Mouse (Mus musculus): ENCODE measurements around the gene Kcns1. TPM values are rescaled to one million over a fixed set of nuclear protein-coding genes. Genes with fewer than 3 reads are reported as not detected.
A peak's percentile ranks its signal among the peaks of the same experiment; 100 is the strongest.

Kcns1 gene
- polyA plus RNA-seq, 1 experiment from 2014 or later = not detected

DNA sequence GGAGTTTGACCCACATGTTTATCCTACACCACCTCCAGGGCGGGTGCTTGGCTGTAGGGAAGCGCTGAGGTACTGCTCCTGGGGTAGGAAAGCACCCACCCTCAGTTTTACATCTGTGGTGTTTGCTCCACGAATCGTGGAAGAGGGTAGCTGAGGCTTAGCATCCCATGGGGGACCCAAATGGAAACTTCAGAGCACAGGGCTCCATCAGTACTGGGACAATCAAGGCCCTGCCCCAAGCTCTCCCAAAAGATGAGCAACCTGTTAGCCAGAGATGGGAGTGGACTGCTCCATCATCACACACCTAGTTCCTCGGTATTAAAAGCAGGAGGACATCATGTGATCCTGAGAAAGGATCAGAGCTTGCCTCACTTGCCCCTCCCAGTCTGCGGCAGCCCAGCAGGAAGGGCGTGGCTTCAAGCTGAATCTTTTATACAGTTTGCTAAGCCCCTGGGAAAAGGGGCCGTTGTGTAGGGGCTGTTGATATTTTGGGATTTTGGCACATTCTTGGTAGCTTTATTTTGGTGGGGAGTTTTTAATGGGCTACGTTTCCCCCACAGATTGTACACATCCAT is 13.3 kb upstream of the Kcns1 start:
- peaks cover 10% of the 10 kb centered on the region; the same call in 1 of the 2 replicates for H3K27me3 ChIP-seq (ENCODE audit: low read depth, poor library complexity, severe bottlenecking)
- H3K4me3 ChIP-seq = no peak overlapping the region
- no peak for DNase-seq (ENCODE audit: low spot score)
- H3K9me3 ChIP-seq (replicated peaks) = no peaks in the 10 kb centered on the region
- WGBS = 42% methylated on average over 9 of the region's 9 CpGs
- H3K27ac ChIP-seq (replicated peaks) = 0 out of 2 replicates have a peak overlapping the region, but pooled peaks have one; percentile 23
- H3K4me1 ChIP-seq = peaks cover 9% of the 10 kb centered on the region
- no peaks in the 10 kb centered on the region for H3K36me3 ChIP-seq

GRCm38 (mm10) chr2:164183340-164183739 is 12.4 kb upstream of the Kcns1 start:
- no peak for DNase-seq (ENCODE audit: low spot score)
- no peaks in the 10 kb centered on the region for H3K9me3 ChIP-seq (replicated peaks)
- peaks cover 11% of the 10 kb centered on the region; the same call in 1 of the 2 replicates for H3K27me3 ChIP-seq (ENCODE audit: low read depth, poor library complexity, severe bottlenecking)
- H3K4me1 ChIP-seq = peaks cover 9% of the 10 kb centered on the region
- no peaks in the 10 kb centered on the region for H3K36me3 ChIP-seq
- H3K27ac ChIP-seq (replicated peaks) = no peak overlapping the region
- WGBS = 80% methylated on average over 9 of the region's 9 CpGs
- H3K4me3 ChIP-seq = no peak overlapping the region

- no peak for DNase-seq (ENCODE audit: low spot score)
- WGBS = 71% methylated on average over 7 of the region's 7 CpGs
- Histone ChIP-seq H3K4me3 (no peak within 1 kb of the TSS), H3K4me1 (peaks cover 9% of the 10 kb centered on the region), H3K36me3 (no peaks in the 10 kb centered on the region), H3K27ac (replicated peaks) (no peak within 1 kb of the TSS), H3K27me3 (ENCODE audit: low read depth, poor library complexity, severe bottlenecking) (peaks cover 15% of the 10 kb centered on the region; the same call in 1 of the 2 replicates), H3K9me3 (replicated peaks) (no peaks in the 10 kb centered on the region)
Observed at GRCm38 (mm10) chr2:164182692-164183255, 11.9 kb upstream of the Kcns1 start, which contains the start of gene Wfdc5. TSS of gene Wfdc5 (minus strand) at chr2:164182742.

GRCm38 (mm10) chr2:164180770-164181169 is 9.9 kb upstream of the Kcns1 start:
- Histone ChIP-seq H3K4me1 (peaks cover 9% of the 10 kb centered on the region), H3K4me3 (no peak overlapping the region), H3K36me3 (no peaks in the 10 kb centered on the region), H3K27me3 (ENCODE audit: low read depth, poor library complexity, severe bottlenecking) (peaks cover 15% of the 10 kb centered on the region; the same call in 1 of the 2 replicates), H3K27ac (replicated peaks) (no peak overlapping the region), H3K9me3 (replicated peaks) (no peaks in the 10 kb centered on the region)
- DNase-seq (ENCODE audit: low spot score) = no peak
- WGBS = 82% methylated on average over 4 of the region's 4 CpGs

DNA sequence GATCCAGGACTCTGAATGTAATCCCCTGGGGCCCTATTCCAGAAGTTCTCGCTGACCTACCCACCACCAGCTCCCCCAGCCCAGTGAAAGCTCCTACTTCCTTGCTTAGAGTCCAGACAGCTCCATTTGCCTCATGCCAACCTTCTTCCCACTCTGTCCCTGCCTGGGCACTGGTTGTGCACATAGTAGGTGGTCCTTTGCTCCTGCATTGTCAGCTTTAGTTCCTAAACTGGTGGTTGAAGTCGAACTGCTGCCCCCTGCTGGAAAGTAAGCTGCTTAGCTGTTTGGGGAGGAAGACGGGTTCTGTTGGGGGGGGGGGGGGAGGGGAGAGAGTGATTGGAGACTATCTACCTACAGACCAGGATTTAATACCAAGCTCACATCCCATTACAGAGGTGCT is 9.2 kb upstream of the Kcns1 start:
- Histone ChIP-seq H3K9me3 (replicated peaks) (no peaks in the 10 kb centered on the region), H3K27me3 (ENCODE audit: low read depth, poor library complexity, severe bottlenecking) (peaks cover 21% of the 10 kb centered on the region), H3K36me3 (no peaks in the 10 kb centered on the region), H3K4me1 (peaks cover 9% of the 10 kb centered on the region), H3K27ac (replicated peaks) (no peak overlapping the region), H3K4me3 (no peak overlapping the region)
- 34% methylated on average over 3 of the region's 3 CpGs for WGBS
- no peak for DNase-seq (ENCODE audit: low spot score)

GRCm38 (mm10) chr2:164177831-164178230 is 6.9 kb upstream of the Kcns1 start:
- Histone ChIP-seq H3K27ac (replicated peaks) (no peak overlapping the region), H3K27me3 (ENCODE audit: low read depth, poor library complexity, severe bottlenecking) (peaks cover 41% of the 10 kb centered on the region), H3K36me3 (no peaks in the 10 kb centered on the region), H3K4me1 (0 out of 2 replicates have a peak, but pooled peaks cover 2% of the 10 kb centered on the region), H3K4me3 (no peak overlapping the region), H3K9me3 (replicated peaks) (no peaks in the 10 kb centered on the region)
- 88% methylated on average over 5 of the region's 5 CpGs for WGBS
- no peak for DNase-seq (ENCODE audit: low spot score)

- WGBS = 83% methylated on average over 3 of the region's 3 CpGs
- Histone ChIP-seq H3K9me3 (replicated peaks) (no peaks in the 10 kb centered on the region), H3K4me3 (no peak overlapping the region), H3K27me3 (ENCODE audit: low read depth, poor library complexity, severe bottlenecking) (peaks cover 50% of the 10 kb centered on the region), H3K4me1 (peaks cover 13% of the 10 kb centered on the region), H3K27ac (replicated peaks) (no peak overlapping the region), H3K36me3 (no peaks in the 10 kb centered on the region)
- DNase-seq (ENCODE audit: low spot score) = no peak
Observed at GRCm38 (mm10) chr2:164175850-164176249, 4.9 kb upstream of the Kcns1 start.

DNA sequence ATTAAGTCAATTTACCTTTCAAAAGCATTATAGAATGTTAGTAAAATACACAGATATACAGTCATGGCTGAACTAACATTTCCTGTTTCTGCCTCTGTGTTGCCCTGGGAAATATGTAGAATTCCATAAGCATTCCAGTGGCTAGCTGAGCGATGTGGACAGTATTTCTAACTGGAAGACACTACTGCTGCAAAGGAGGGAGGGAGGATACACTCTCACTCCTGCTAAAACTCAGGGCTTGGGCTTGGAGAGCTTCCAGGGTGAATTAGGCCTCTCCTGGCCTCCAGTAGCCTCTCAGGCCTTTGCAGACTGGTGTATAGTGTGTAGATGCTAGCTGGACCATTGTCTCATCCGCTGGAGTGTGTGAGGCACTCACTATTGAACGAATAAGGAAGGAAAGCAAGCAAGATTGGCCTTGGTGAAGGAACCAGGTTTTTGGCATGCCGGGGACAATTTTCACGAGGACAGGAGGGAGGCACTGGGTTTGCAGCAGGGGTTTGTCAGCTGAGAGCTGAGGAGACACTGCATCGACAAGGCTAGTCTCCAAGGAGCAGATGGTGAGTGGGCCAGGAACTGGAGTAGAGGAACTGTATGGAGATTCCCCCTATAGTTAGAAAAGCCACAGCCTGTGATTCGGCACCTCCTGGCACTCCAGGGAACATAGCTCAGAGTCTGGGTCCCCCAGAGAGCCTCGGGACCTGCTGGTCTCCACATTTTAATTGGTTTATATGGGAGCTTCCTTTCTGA is 3.9 kb upstream of the Kcns1 start:
- no peak for DNase-seq (ENCODE audit: low spot score)
- no peaks in the 10 kb centered on the region for H3K9me3 ChIP-seq (replicated peaks)
- no peak overlapping the region for H3K27ac ChIP-seq (replicated peaks)
- 80% methylated on average over 8 of the region's 8 CpGs for WGBS
- H3K4me1 ChIP-seq = peaks cover 23% of the 10 kb centered on the region
- H3K4me3 ChIP-seq = no peak overlapping the region
- peaks cover 60% of the 10 kb centered on the region for H3K27me3 ChIP-seq (ENCODE audit: low read depth, poor library complexity, severe bottlenecking)
- H3K36me3 ChIP-seq = no peaks in the 10 kb centered on the region

DNA sequence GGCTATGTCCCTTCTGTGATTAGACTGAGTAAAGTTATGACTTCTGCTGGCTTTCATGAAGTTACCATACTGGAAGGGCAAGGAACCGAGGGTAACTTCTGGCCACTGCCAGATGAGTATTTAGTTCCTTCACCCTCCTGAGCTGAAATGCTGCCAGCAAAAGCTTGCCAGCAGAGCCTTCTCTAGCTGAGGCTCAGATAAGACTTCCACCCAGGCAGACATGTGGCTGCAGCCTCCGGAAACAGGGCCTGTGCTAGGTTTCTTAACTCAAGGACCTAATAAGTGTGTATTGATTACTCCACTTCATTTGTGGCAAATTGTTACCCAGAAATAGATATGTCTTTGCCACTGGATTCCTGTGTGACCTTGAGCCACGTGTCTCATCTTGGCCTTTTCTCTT is 2.5 kb upstream of the Kcns1 start:
- Histone ChIP-seq H3K4me1 (peaks cover 28% of the 10 kb centered on the region), H3K4me3 (no peak overlapping the region), H3K27ac (replicated peaks) (no peak overlapping the region), H3K27me3 (ENCODE audit: low read depth, poor library complexity, severe bottlenecking) (peaks cover 74% of the 10 kb centered on the region), H3K9me3 (replicated peaks) (no peaks in the 10 kb centered on the region), H3K36me3 (no peaks in the 10 kb centered on the region)
- no peak for DNase-seq (ENCODE audit: low spot score)
- WGBS = 72% methylated on average over 3 of the region's 3 CpGs

GRCm38 (mm10) chr2:164170326-164170725 is 587 bp downstream of the Kcns1 start:
- WGBS = 6% methylated on average over 11 of the region's 11 CpGs

GRCm38 (mm10) chr2:164168571-164168946 is 2.4 kb downstream of the Kcns1 start:
- H3K9me3 ChIP-seq (replicated peaks) = no peaks in the 10 kb centered on the region
- peaks cover 34% of the 10 kb centered on the region for H3K4me1 ChIP-seq
- WGBS = 9% methylated on average over 42 of the region's 42 CpGs
- peak overlapping the region; percentile 48 for H3K4me3 ChIP-seq
- no peak overlapping the region for H3K27ac ChIP-seq (replicated peaks)
- peaks cover 92% of the 10 kb centered on the region for H3K27me3 ChIP-seq (ENCODE audit: low read depth, poor library complexity, severe bottlenecking)
- peak; percentile 22 for DNase-seq (ENCODE audit: low spot score)
- H3K36me3 ChIP-seq = no peaks in the 10 kb centered on the region

More at GRCm38 (mm10) chr2:164170326-164170725, 587 bp downstream of the Kcns1 start:
- Histone ChIP-seq H3K27ac (replicated peaks) (no peak overlapping the region), H3K4me1 (peaks cover 36% of the 10 kb centered on the region), H3K4me3 (peak overlapping the region; percentile 57), H3K36me3 (no peaks in the 10 kb centered on the region), H3K9me3 (replicated peaks) (no peaks in the 10 kb centered on the region), H3K27me3 (ENCODE audit: low read depth, poor library complexity, severe bottlenecking) (peaks cover 96% of the 10 kb centered on the region)
- DNase-seq (ENCODE audit: low spot score) = peak; percentile 32

GRCm38 (mm10) chr2:164167752-164168570 is 3.0 kb downstream of the Kcns1 start:
- no peak overlapping the region for H3K27ac ChIP-seq (replicated peaks)
- H3K9me3 ChIP-seq (replicated peaks) = no peaks in the 10 kb centered on the region
- peak overlapping the region; percentile 48 for H3K4me3 ChIP-seq
- no peaks in the 10 kb centered on the region for H3K36me3 ChIP-seq
- H3K27me3 ChIP-seq (ENCODE audit: low read depth, poor library complexity, severe bottlenecking) = peaks cover 86% of the 10 kb centered on the region
- peak; percentile 35 for DNase-seq (ENCODE audit: low spot score)
- 15% methylated on average over 90 of the region's 90 CpGs for WGBS
- peaks cover 34% of the 10 kb centered on the region for H3K4me1 ChIP-seq
